20 mouse cellular contexts compared by ENCODE assay signal in genomic region chr13:104959733-104960132, GRCm38 (mm10).
DNase-seq lines count a peak whose midpoint lies in the region; ATAC-seq and TF ChIP-seq lines count a peak whose summit lies in the region.
"Had no signal": no experiment of that assay in that cellular context is flagged by ENCODE, and none has a peak within 500 bp of the region (broad histone marks: within the 10 kb centered on the region; RNA-seq: fewer than 3 reads in every experiment).

No protein-coding gene starts in this region.

- ATAC-seq in heart, embryonic 13.5 days (ENCODE audit: extremely low read depth, insufficient number of reproducible peaks, low FRiP score, low TSS enrichment): no peak
- ATAC-seq in midbrain, embryonic 16.5 days: no peak

- H3K36me3 ChIP-seq in heart, embryonic 13.5 days: no peaks in the 10 kb centered on the region
- H3K36me3 ChIP-seq in midbrain, embryonic 10.5 days: no peaks in the 10 kb centered on the region
- no peaks in the 10 kb centered on the region for H3K36me3 ChIP-seq in midbrain, embryonic 16.5 days (ENCODE audit: control insufficient read depth, insufficient read depth, low read length)
- H3K36me3 ChIP-seq: embryonic facial prominence, embryonic 13.5 days; midbrain, embryonic 12.5 days; neural tube, embryonic 15.5 days had no signal

- peaks cover 28% of the 10 kb centered on the region for H3K4me1 ChIP-seq in heart, embryonic 13.5 days
- peaks cover 3% of the 10 kb centered on the region; the same call in 1 of the 2 replicates for H3K4me1 ChIP-seq in midbrain, embryonic 10.5 days
- peaks cover 7% of the 10 kb centered on the region for H3K4me1 ChIP-seq in midbrain, embryonic 16.5 days (ENCODE audit: control insufficient read depth, insufficient read depth, low read length)
- H3K4me1 ChIP-seq: midbrain, embryonic 12.5 days had no signal

- no peaks in the 10 kb centered on the region for H3K27me3 ChIP-seq in heart, embryonic 13.5 days (replicated peaks)
- no peaks in the 10 kb centered on the region for H3K27me3 ChIP-seq in midbrain, embryonic 10.5 days (ENCODE audit: low read depth, poor library complexity, severe bottlenecking)
- no peaks in the 10 kb centered on the region for H3K27me3 ChIP-seq in midbrain, embryonic 16.5 days (ENCODE audit: control insufficient read depth, insufficient read depth, low read depth, low read length)
- H3K27me3 ChIP-seq: embryonic facial prominence, embryonic 13.5 days; midbrain, embryonic 12.5 days; neural tube, embryonic 15.5 days had no signal

- 0 out of 2 replicates have a peak overlapping the region, but pooled peaks have one; percentile 13 for H3K27ac ChIP-seq in heart, embryonic 13.5 days (replicated peaks)
- H3K27ac ChIP-seq in layer of hippocampus, adult 2 months: peak overlapping the region; percentile 89
- no peak overlapping the region for H3K27ac ChIP-seq in midbrain, embryonic 10.5 days (replicated peaks)
- no peak overlapping the region for H3K27ac ChIP-seq in midbrain, embryonic 16.5 days (ENCODE audit: low read length)
- H3K27ac ChIP-seq: embryonic facial prominence, embryonic 13.5 days; midbrain, embryonic 12.5 days; neural tube, embryonic 15.5 days had no signal

- 48% methylated on average over 4 of the region's 4 CpGs for WGBS in heart, embryonic 13.5 days
- WGBS in midbrain, embryonic 10.5 days: 95% methylated on average over 4 of the region's 4 CpGs
- 70% methylated on average over 4 of the region's 4 CpGs for WGBS in midbrain, embryonic 16.5 days

- no peak for TF ChIP-seq CTCF in layer of hippocampus, adult 2 months (conservative IDR thresholded peaks at IDR 0.05)

- H3K9me3 ChIP-seq in heart, embryonic 13.5 days: no peaks in the 10 kb centered on the region
- H3K9me3 ChIP-seq in midbrain, embryonic 10.5 days (replicated peaks): no peaks in the 10 kb centered on the region
- H3K9me3 ChIP-seq in midbrain, embryonic 16.5 days (replicated peaks; ENCODE audit: control insufficient read depth, low read length, poor library complexity, severe bottlenecking): no peaks in the 10 kb centered on the region
- H3K9me3 ChIP-seq: embryonic facial prominence, embryonic 13.5 days; midbrain, embryonic 12.5 days; neural tube, embryonic 15.5 days had no signal

- H3K9ac ChIP-seq in heart, embryonic 13.5 days: no peak overlapping the region
- no peak overlapping the region for H3K9ac ChIP-seq in midbrain, embryonic 16.5 days (ENCODE audit: low read depth, low read length)
- H3K9ac ChIP-seq: embryonic facial prominence, embryonic 13.5 days; midbrain, embryonic 12.5 days; neural tube, embryonic 15.5 days had no signal

- intact Hi-C loops in heart, postnatal 10 days (cut with DNase I): no loop called here

- no peak overlapping the region for H3K4me3 ChIP-seq in heart, embryonic 13.5 days
- H3K4me3 ChIP-seq in layer of hippocampus, adult 2 months: no peak overlapping the region
- H3K4me3 ChIP-seq in midbrain, embryonic 10.5 days: no peak overlapping the region
- no peak overlapping the region for H3K4me3 ChIP-seq in midbrain, embryonic 16.5 days (ENCODE audit: low read depth, low read length)
- H3K4me3 ChIP-seq: embryonic facial prominence, embryonic 13.5 days; midbrain, embryonic 12.5 days; myocyte; neural tube, embryonic 15.5 days had no signal

- H3K4me2 ChIP-seq in heart, embryonic 13.5 days: 0 out of 2 replicates have a peak overlapping the region, but pooled peaks have one; percentile 9
- H3K4me2 ChIP-seq in midbrain, embryonic 16.5 days (ENCODE audit: low read length): no peak overlapping the region
- H3K4me2 ChIP-seq: embryonic facial prominence, embryonic 13.5 days; heart, embryonic 11.5 days; midbrain, embryonic 12.5 days; neural tube, embryonic 15.5 days had no signal

- no peak for DNase-seq in heart, postnatal 10 days
- DNase-seq in layer of hippocampus, adult 2 months (ENCODE audit: low spot score in 2 of 2): no peak
- no peak for DNase-seq in layer of hippocampus, postnatal 25 days (ENCODE audit: extremely low spot score in 1 of 2, low spot score in 1 of 2)
- DNase-seq in midbrain, embryonic 10.5 days (ENCODE audit: low spot score): peak; percentile 4
- no peak for DNase-seq in urinary bladder, postnatal 36 days (ENCODE audit: low spot score in 2 of 2)
- DNase-seq: adrenal gland, postnatal 25 days; B cell, adult 2 months; cerebellum, adult 8-10 months; gastrocnemius, postnatal 25 days; kidney, adult 11 months; kidney, postnatal 36 days; lung, postnatal 36 days; thymus, postnatal 36 days had no signal

Comparison
In these comparisons a context has a peak if more than half of its experiments do, and no peak if none do; other contexts are left out.
1. H3K27ac ChIP-seq: peak in heart, embryonic 13.5 days (single experiment) and layer of hippocampus, adult 2 months (single experiment); none in midbrain, embryonic 10.5 days (single experiment) and midbrain, embryonic 16.5 days (single experiment).